Mouse (Mus musculus) C2C12 (cell line): Measurements from ENCODE around the gene Syt2. TPM values are rescaled to one million over a fixed set of nuclear protein-coding genes. Genes with fewer than 3 reads are reported as not detected.

Experiments used
- H3K27me3 ChIP-seq: one replicate; pipeline ENCODE4 v1.6.1; 2011; ENCODE audit not compliant: control insufficient read depth, insufficient read depth, insufficient read length
- H3K36me3 ChIP-seq: one replicate; pipeline ENCODE4 v1.6.1; 2011; ENCODE audit not compliant: control insufficient read depth, insufficient read depth
- H3K4me3 ChIP-seq: one replicate; pipeline ENCODE4 v1.5.1; 2011; ENCODE audit warnings: mild to moderate bottlenecking, control low read depth; ENCODE audit not compliant: poor library complexity, insufficient read depth, severe bottlenecking
- H3K79me2 ChIP-seq: one replicate; pipeline ENCODE4 v1.6.1; 2011; ENCODE audit not compliant: control insufficient read depth, insufficient read depth
- H3K79me3 ChIP-seq: one replicate; pipeline ENCODE4 v1.6.1; 2011; ENCODE audit warnings: low read depth, control low read depth
- H3ac ChIP-seq: one replicate; pipeline ENCODE3; 2011; ENCODE audit warnings: low read depth; ENCODE audit not compliant: control insufficient read depth, insufficient read length
- CEBPB ChIP-seq: IDR thresholded peaks from one replicate; pipeline ENCODE4 v1.6.1; 2011; ENCODE audit warnings: low read depth, mild to moderate bottlenecking, control low read depth, moderate library complexity
- CTCF ChIP-seq: IDR thresholded peaks from one replicate; pipeline ENCODE4 v1.5.1; 2011; ENCODE audit not compliant: control insufficient read depth, insufficient read depth, insufficient read length
- FOSL1 ChIP-seq: IDR thresholded peaks from one replicate; pipeline ENCODE4 v1.8.0; 2011; ENCODE audit warnings: mild to moderate bottlenecking, low read length; ENCODE audit not compliant: poor library complexity, insufficient read depth, severe bottlenecking
- MAX ChIP-seq: IDR thresholded peaks from one replicate; pipeline ENCODE4 v1.6.1; 2011; ENCODE audit warnings: mild to moderate bottlenecking, control low read depth
- MYOD1 ChIP-seq: IDR thresholded peaks from one replicate; pipeline ENCODE4 v1.6.1; 2011; ENCODE audit warnings: low read depth; ENCODE audit not compliant: control insufficient read depth, insufficient read length
- MYOG ChIP-seq: IDR thresholded peaks from one replicate; pipeline ENCODE4 v1.6.1; 2011; ENCODE audit not compliant: control insufficient read depth, insufficient read length; ENCODE audit errors: extremely low read depth
- USF1 ChIP-seq: IDR thresholded peaks from one replicate; pipeline ENCODE4 v1.6.1; 2011; ENCODE audit warnings: low read depth, mild to moderate bottlenecking, control low read depth, moderate library complexity
- polyA plus RNA-seq: library from polyadenylated mRNA; unstranded; fragments of >200 nt; fragmentation: generic; extraction: Trizol; gene quantifications from one replicate; pipeline ENCODE4 v1.2.1, GENCODE M21; 2012; ENCODE audit warnings: missing spikeins

The Syt2 gene
- polyA plus RNA-seq, 1 experiment: 0.15 TPM

- Histone ChIP-seq H3K27me3 (no peaks in the 10 kb centered on the region), H3K79me2 (no peaks in the 10 kb centered on the region), H3K4me3 (no peak overlapping the region), H3K36me3 (peaks cover 5% of the 10 kb centered on the region), H3K79me3 (no peaks in the 10 kb centered on the region), H3ac (no peak overlapping the region)
- TF ChIP-seq MAX: no peak
- no peak for TF ChIP-seq CEBPB
- no peak for TF ChIP-seq MYOG
- TF ChIP-seq USF1: no peak
- no peak for TF ChIP-seq MYOD1
- no peak for TF ChIP-seq FOSL1
- no peak for TF ChIP-seq CTCF
Observed at GRCm38 (mm10) chr1:134609172-134609571, 37.3 kb upstream of the Syt2 start.

GRCm38 (mm10) chr1:134614554-134614953 is 31.9 kb upstream of the Syt2 start:
- TF ChIP-seq CTCF (no peak), MYOG (no peak), USF1 (no peak), CEBPB (no peak), MAX (no peak), FOSL1 (no peak), MYOD1 (no peak)
- peaks cover 17% of the 10 kb centered on the region for H3K36me3 ChIP-seq

GRCm38 (mm10) chr1:134614988-134615387 is 31.5 kb upstream of the Syt2 start:
- Histone ChIP-seq H3K4me3 (no peak overlapping the region), H3K27me3 (no peaks in the 10 kb centered on the region), H3K36me3 (peaks cover 20% of the 10 kb centered on the region), H3ac (no peak overlapping the region), H3K79me3 (no peaks in the 10 kb centered on the region), H3K79me2 (no peaks in the 10 kb centered on the region)
- no peak for TF ChIP-seq CEBPB
- no peak for TF ChIP-seq USF1
- TF ChIP-seq CTCF: no peak
- TF ChIP-seq MYOD1: no peak
- TF ChIP-seq MYOG: no peak
- no peak for TF ChIP-seq FOSL1
- no peak for TF ChIP-seq MAX

More at GRCm38 (mm10) chr1:134614554-134614953, 31.9 kb upstream of the Syt2 start:
- Histone ChIP-seq H3K27me3 (no peaks in the 10 kb centered on the region), H3ac (no peak overlapping the region), H3K79me2 (no peaks in the 10 kb centered on the region), H3K4me3 (no peak overlapping the region), H3K79me3 (no peaks in the 10 kb centered on the region)

GRCm38 (mm10) chr1:134617656-134618055 is 28.8 kb upstream of the Syt2 start:
- H3ac ChIP-seq: no peak overlapping the region
- H3K27me3 ChIP-seq: no peaks in the 10 kb centered on the region
- TF ChIP-seq MYOD1 (no peak), MYOG (no peak), FOSL1 (no peak), MAX (no peak), CEBPB (no peak), CTCF (no peak), USF1 (no peak)
- no peak overlapping the region for H3K4me3 ChIP-seq
- peaks cover 26% of the 10 kb centered on the region for H3K36me3 ChIP-seq
- H3K79me3 ChIP-seq: no peaks in the 10 kb centered on the region
- no peaks in the 10 kb centered on the region for H3K79me2 ChIP-seq

- Histone ChIP-seq H3K36me3 (peaks cover 11% of the 10 kb centered on the region), H3K79me3 (no peaks in the 10 kb centered on the region), H3ac (no peak overlapping the region), H3K79me2 (no peaks in the 10 kb centered on the region), H3K27me3 (no peaks in the 10 kb centered on the region), H3K4me3 (no peak overlapping the region)
- no peak for TF ChIP-seq CEBPB
- no peak for TF ChIP-seq MAX
- TF ChIP-seq CTCF: no peak
- no peak for TF ChIP-seq USF1
- TF ChIP-seq MYOD1: no peak
- TF ChIP-seq FOSL1: no peak
- TF ChIP-seq MYOG: no peak
Observed at GRCm38 (mm10) chr1:134625325-134625724, 21.2 kb upstream of the Syt2 start.

- TF ChIP-seq CTCF: no peak
- no peak for TF ChIP-seq CEBPB
- no peak for TF ChIP-seq MYOD1
- TF ChIP-seq MAX: no peak
- no peak for TF ChIP-seq FOSL1
- TF ChIP-seq USF1: no peak
- no peak for TF ChIP-seq MYOG
- Histone ChIP-seq H3K27me3 (no peaks in the 10 kb centered on the region), H3K79me2 (no peaks in the 10 kb centered on the region), H3K79me3 (no peaks in the 10 kb centered on the region), H3K4me3 (no peak overlapping the region), H3K36me3 (peaks cover 4% of the 10 kb centered on the region), H3ac (no peak overlapping the region)
Observed at GRCm38 (mm10) chr1:134629455-134629854, 17.0 kb upstream of the Syt2 start.
